Mouse (Mus musculus) heart, adult 2 months (tissue): ENCODE measurements around the gene Ina.

Experiments used
- EP300 ChIP-seq: fragments of 200-500 bp; IDR thresholded peaks from 2 replicates; pipeline ENCODE4 v1.6.1; 2011; ENCODE audit warnings: low read depth, low read length, control low read depth; ENCODE audit not compliant: insufficient read depth
- POLR2A ChIP-seq: fragments of 200-500 bp; IDR thresholded peaks from 2 replicates; pipeline ENCODE4 v1.6.1; 2011; ENCODE audit warnings: mild to moderate bottlenecking, low read depth, low read length, control low read depth; ENCODE audit not compliant: insufficient read depth

GRCm38 (mm10) chr19:47047236-47047833 lies 32.8 kb downstream of the Ina start:
- TF ChIP-seq EP300 (no peak), POLR2A (no peak)
